Mouse (Mus musculus) regulatory T cell (primary cell): Measurements from ENCODE around the gene Stxbp1.

Experiments used
- in situ Hi-C: fragments of 300-600 bp; cut with MboI, MseI; formaldehyde crosslinking; loops from one replicate; pipeline ENCODE4 v1.15.1; 2025; ENCODE audit warnings: high pct_unique_total_duplicates

The Stxbp1 gene

GRCm38 (mm10) chr2:32795748-32796418 is 51.2 kb downstream of the Stxbp1 start:
- in situ Hi-C loops, result no loop called here

- in situ Hi-C loops, result no loop called here
Observed at GRCm38 (mm10) chr2:32791297-32791696, 55.7 kb downstream of the Stxbp1 start.

- in situ Hi-C loops, result no loop called here
Observed at GRCm38 (mm10) chr2:32788581-32788980, 58.5 kb downstream of the Stxbp1 start.

GRCm38 (mm10) chr2:32787176-32787575 is 59.9 kb downstream of the Stxbp1 start:
- in situ Hi-C loops, result no loop called here

- in situ Hi-C loops, result no loop called here
Observed at GRCm38 (mm10) chr2:32784048-32784681, 62.9 kb downstream of the Stxbp1 start, which contains the start of gene Cfap157. Cfap157 (minus strand) TSS chr2:32784428.

GRCm38 (mm10) chr2:32781710-32782109 is 65.3 kb downstream of the Stxbp1 start:
- in situ Hi-C loops, result no loop called here

GRCm38 (mm10) chr2:32779714-32780113 is 67.3 kb downstream of the Stxbp1 start:
- in situ Hi-C loops, result no loop called here

- in situ Hi-C loops, result no loop called here
Observed at GRCm38 (mm10) chr2:32779131-32779530, 67.9 kb downstream of the Stxbp1 start.

GRCm38 (mm10) chr2:32778081-32778480 is 69.0 kb downstream of the Stxbp1 start:
- in situ Hi-C loops, result no loop called here

- in situ Hi-C loops, result no loop called here
Observed at GRCm38 (mm10) chr2:32776192-32776591, 70.9 kb downstream of the Stxbp1 start.

GRCm38 (mm10) chr2:32775359-32776074 is 71.5 kb downstream of the Stxbp1 start, which contains the start of the genes Ttc16 and Ptrh1:
Ttc16 (minus strand) TSS chr2:32775633.
Ptrh1 (plus strand) TSS chr2:32775786.
- in situ Hi-C loops, result no loop called here

GRCm38 (mm10) chr2:32772626-32773279 is 74.3 kb downstream of the Stxbp1 start:
- in situ Hi-C loops, result loop anchor here (5.0 kb wide), 2 partner anchors 70 to 80 kb away; partner anchors contain the start of gene Fpgs

- in situ Hi-C loops, result loop anchor here (5.0 kb wide), 2 partner anchors 70 to 80 kb away; partner anchors contain the start of gene Fpgs
Observed at GRCm38 (mm10) chr2:32771886-32772285, 75.2 kb downstream of the Stxbp1 start.

GRCm38 (mm10) chr2:32769327-32770085 is 77.5 kb downstream of the Stxbp1 start:
- in situ Hi-C loops, result loop anchor here (5.0 kb wide), 2 partner anchors 67 to 83 kb away; partner anchors contain the start of gene Fpgs

- in situ Hi-C loops, result no loop called here
Observed at GRCm38 (mm10) chr2:32768661-32769285, 78.3 kb downstream of the Stxbp1 start.

GRCm38 (mm10) chr2:32767241-32767640 is 79.8 kb downstream of the Stxbp1 start:
- in situ Hi-C loops, result no loop called here

- in situ Hi-C loops, result no loop called here
Observed at GRCm38 (mm10) chr2:32763353-32763752, 83.7 kb downstream of the Stxbp1 start.

- in situ Hi-C loops, result no loop called here
Observed at GRCm38 (mm10) chr2:32761859-32762258, 85.2 kb downstream of the Stxbp1 start.

- in situ Hi-C loops, result no loop called here
Observed at GRCm38 (mm10) chr2:32761361-32761760, 85.7 kb downstream of the Stxbp1 start.

- in situ Hi-C loops, result no loop called here
Observed at GRCm38 (mm10) chr2:32759001-32759400, 88.0 kb downstream of the Stxbp1 start.
